Mouse (Mus musculus): ENCODE measurements around the gene Hes3.

DNA sequence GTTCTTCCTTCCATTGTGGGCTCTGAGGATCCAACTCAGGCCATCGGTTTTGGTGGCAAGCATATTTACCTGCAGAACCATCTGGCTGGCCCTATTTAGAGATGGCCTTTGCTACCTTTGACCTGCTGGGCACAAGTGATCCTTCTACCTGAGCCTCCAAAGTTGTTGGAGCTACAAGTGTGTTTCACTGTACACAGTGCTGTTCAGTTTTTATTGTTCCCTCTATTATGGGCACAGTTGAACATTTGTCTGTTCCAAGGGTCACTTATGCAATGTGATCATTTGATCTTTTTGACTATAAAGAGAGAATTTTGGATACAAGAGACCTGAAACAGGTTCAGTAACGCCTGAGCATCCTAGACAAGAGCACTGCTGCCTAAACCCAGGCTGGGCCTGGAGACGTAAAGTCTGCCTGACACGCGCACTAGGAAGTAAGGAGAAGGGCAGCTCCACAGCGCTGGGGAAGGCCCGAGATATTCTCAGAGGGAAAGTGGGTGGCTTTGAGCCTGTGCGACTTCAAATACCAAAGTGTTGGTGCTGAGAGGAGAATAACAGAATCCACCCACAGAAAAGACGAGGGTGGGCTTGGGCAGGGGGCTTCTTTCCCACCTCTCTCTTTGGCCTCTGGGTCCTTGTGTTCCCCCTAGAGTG, 48.1 kb downstream of the Hes3 start:
- no peak for TF ChIP-seq CTCF (IDR thresholded peaks at IDR 0.05; ENCODE audit: control insufficient read depth, insufficient read depth, low read length)
- no peak for TF ChIP-seq POLR2A (IDR thresholded peaks at IDR 0.05; ENCODE audit: borderline replicate concordance, control insufficient read depth, low read depth, low read length)

Data from bone marrow, adult 2 months (tissue).